Mouse (Mus musculus): ENCODE data around the gene Rnf111.

Gene Rnf111

DNA sequence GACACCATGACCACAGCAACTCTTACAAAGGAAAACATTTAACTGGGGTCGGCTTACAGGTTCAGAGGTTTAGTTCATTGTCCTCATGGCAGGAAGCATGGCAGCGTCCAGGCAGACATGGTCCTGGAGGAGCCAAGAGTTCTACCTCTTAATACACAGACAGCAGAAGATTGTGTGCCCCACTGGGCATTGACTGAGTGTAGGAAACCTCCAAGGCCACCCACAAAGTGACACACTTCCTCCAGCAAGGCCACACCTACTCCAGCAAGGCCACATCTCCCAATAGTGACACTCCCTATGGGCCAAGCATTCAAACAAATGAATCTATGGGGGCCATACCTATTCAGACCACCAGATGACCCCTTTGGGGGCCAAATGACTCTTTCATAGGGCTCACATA lies 107.4 kb downstream of the Rnf111 start:
- no peak for DNase-seq (ENCODE audit: low read depth, low spot score)

DNA sequence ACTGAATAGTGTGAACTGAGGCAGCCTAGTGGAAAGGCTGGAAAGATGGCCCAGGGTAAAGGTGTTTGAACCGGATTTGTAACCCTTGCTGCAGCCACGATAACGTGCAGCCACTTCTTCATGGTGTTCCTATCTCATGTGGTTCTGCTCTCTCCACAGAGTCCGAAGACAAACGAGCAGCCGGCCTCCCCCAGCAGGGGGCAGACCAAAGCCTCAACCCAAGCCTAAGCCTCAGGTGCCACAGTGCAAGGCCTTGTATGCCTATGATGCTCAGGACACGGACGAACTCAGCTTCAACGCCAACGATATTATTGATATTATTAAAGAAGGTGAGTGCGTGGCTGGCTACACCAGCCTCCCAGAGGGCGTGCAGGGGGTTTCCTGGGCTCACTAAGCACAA lies 107.9 kb downstream of the Rnf111 start:
- peak; percentile 65 for DNase-seq (ENCODE audit: low read depth, low spot score)

DNA sequence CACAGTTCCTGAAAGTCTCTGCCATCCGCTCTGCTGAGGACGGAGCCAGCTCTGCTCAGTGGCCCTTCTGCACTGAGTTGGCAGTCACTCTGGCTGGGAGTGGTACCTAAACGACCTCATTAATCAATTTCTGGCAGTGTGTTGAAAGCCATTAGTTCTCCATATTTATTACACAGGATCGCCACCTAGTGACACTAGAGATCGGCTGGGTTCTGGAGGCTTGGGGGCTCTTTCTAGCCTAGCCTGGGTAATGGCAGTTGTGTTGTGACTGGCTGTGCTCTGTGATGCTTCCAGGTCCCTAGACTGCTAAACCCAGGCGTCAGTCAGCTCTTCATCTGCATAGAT lies 111.0 kb downstream of the Rnf111 start:
- peak; percentile 36 for DNase-seq (ENCODE audit: low read depth, low spot score)

DNA sequence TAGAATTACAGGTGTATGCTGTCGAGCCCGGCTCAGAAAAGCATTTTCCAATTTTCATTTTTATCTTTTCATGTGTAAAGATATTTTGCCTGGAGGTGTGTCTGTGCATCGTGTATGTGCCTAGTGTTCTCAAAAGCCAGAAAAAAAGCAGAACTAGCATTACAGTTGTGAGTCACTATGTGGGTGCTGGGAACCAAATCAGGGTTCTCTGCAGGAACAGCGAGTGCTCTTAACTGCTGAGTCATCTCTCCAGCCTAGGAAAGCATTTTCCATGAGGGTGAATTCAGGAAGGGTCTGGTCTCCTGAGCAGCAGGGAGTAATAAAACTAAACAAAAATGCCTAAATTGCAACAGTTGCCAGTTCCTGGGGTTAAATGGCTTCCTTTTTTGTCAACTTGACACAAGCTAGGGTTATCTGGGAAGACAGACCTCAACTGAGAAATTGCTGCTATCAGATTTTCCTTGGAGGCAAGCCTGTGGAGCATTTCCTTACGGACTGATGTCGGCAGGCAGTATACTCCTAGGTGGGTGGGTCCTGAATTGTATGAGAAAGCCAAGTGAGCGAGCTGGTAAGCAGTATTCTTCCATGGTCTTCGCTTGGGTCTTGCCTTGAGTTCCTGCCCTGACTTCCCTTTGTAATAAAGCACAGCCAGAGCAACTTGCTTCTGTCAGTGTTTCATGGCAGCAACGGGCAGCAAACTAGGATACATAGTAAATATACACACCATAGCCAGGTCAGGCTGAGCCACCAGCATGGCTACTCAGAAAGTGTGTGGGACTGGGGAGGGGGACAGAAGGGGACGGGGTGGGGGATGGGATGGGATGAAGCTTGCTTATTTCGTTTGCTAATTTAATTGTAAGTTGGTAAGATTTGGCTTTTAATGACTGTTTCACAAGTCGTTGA lies 111.6 kb downstream of the Rnf111 start:
- peak; percentile 36 for DNase-seq (ENCODE audit: low read depth, low spot score)

DNA sequence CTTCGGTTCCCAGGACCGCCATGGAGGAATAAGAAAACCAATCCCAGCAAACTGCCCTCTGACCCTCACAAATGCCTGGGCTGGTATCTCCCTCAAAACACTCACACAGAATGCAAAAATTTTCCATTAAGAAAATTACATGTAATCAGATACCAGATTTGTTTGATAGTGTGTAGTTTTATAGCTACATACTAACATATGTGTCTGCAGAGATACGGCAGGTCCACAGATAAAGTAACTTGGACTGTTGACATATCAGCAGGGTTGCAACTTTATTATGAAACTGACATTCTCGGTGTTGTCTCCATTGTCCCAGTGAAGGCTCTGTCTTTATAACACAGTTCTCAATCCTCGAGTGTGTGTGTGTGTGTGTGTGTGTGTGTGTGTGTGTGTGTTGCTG lies 112.5 kb downstream of the Rnf111 start:
- DNase-seq (ENCODE audit: low read depth, low spot score), result no peak

DNA sequence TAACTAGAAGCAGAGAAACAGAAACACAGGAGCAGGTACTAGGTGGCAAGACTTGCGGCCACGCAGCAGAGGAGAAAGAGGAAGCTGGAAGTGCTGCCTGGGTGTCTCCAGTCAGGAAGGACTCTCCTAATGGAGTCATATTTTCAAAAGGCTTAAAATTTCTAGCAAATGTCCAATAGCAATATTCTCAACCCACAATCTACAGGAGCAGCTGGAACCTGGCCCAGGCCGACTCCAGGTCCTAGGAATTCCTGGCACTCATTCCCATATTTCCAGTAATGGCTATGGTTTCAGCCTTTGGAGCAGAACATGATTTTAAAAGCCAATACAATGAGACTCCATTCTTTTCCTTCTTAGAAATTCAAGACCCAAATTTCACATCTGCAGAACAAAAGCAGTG lies 114.0 kb downstream of the Rnf111 start:
- DNase-seq (ENCODE audit: low read depth, low spot score), result no peak

DNA sequence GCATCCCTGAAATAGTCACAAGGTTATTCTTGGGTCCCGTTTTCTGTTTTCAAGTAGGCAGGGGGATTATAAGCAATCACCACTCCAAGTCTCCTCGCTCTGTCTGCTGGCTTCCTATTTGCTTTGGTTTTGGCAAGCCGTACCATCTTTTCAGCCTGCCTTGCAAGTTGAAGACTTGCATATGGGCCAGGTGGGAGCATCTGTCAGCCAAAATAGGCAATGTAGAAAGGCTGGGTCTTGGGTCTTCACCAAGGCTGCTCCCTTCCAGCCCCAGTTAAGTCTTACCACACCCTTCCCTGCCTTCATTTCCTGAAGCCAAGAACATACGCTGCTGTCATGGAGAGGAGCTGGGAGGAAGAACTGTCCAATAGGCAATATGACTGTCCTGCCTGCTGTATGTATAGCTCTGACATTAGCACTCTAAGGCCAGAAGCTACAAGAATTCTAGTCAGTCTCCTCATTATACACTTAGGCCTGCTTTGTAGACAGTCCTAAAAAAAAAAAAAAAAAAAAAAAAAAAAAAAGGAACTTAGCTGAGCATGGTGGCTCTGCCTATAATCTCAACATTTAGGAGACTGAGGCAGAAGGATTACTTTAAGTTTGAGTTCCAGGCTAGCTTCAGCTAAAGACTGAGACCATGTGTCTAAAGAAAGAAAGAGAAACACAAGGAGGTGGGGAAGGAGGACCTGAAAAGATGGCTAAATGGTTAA lies 116.0 kb downstream of the Rnf111 start:
- DNase-seq (ENCODE audit: low read depth, low spot score), result no peak

DNA sequence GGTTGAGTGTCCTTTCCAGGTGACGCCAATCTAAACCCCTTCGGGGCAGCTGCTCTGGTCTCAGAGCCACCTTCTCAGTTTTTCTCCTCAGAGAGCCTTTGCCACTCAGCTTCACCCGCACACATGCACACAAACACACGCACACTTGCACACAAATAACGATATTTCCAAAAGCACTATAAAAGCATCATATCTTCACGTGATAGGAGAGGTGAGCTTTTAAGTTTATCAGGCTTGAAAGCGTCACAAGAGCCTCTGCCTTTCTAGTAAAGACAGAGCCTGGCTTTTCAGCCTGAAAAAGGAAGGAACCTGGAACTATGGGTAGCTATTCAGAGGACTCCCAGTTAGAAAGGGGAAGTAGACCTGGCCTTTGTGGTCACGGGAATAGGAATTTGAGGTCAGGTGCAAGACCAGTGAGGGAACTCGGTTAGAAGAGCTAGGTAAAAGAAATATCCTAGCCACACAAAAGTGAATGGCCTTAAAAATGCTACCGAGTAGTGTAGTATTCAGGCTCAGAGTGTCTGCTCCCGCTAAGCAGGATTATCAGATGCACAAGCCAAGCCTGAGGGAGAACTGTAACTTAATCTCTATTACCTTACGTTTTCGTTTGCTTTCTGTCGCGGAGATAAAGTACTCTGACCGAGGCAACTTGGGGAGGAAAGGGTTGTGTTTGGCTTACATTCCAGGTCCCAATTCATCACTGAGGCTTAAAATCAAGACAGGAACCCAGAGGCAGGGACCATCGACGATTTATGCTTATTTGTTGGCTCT lies 118.4 kb downstream of the Rnf111 start:
- no peak for DNase-seq (ENCODE audit: low read depth, low spot score)

DNA sequence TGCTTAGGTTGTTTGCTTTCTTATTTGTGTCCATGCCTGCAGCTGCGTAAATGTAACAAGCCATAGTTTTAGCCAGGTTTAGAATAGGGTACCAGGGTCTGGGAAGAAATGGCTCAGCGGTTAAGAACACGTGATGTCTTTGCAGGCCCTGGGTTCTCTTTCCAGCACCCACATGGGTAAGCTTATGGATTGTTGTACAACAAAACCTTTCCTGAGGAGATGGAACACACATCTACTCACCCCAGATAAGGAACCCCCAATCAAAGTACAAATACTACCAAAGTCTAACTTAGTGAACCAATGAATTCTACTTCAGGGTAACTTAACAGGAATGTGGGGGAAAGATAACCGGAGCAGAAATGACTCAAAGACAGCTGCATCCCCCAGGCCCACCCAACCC lies 119.0 kb downstream of the Rnf111 start:
- no peak for DNase-seq (ENCODE audit: low read depth, low spot score)

DNA sequence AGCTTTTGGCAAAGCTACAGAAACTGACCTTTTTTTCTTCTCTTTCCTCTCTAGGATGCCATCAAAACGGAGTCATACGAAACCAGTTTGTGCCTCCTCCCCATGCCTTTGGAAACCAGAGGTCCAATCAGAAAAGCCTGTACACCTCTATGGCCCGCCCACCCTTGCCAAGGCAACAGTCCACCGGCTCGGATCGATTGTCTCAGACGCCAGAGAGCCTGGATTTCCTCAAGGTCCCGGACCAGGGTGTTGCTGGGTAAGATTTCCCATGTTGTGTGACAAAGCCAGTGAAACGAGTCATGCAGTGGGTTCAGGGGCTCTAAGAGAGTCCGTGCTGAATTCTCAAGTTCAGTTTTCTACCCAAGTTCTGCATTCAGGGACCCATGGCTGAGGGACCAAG lies 119.8 kb downstream of the Rnf111 start:
- DNase-seq (ENCODE audit: low read depth, low spot score), result peak; percentile 47

DNA sequence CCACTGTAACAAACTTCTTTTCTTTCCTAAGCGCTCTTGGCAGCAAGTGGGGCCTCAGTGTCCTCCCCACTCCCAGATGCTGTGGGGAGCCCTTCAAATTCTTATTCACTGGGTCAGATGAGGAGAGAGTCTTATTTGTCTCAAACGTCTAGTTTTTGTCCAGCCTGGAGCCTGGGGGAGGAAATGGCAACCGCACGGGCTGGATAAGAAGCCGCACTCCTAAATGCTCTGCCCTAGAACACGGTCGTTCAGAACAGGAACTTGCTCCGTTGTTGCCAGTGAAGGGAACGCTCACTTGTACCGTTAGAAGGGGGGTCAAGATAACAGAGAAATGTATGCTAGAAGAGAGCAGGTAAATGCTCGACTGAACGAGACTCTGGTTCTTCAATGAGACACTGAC lies 121.4 kb downstream of the Rnf111 start:
- no peak for DNase-seq (ENCODE audit: low read depth, low spot score)

DNA sequence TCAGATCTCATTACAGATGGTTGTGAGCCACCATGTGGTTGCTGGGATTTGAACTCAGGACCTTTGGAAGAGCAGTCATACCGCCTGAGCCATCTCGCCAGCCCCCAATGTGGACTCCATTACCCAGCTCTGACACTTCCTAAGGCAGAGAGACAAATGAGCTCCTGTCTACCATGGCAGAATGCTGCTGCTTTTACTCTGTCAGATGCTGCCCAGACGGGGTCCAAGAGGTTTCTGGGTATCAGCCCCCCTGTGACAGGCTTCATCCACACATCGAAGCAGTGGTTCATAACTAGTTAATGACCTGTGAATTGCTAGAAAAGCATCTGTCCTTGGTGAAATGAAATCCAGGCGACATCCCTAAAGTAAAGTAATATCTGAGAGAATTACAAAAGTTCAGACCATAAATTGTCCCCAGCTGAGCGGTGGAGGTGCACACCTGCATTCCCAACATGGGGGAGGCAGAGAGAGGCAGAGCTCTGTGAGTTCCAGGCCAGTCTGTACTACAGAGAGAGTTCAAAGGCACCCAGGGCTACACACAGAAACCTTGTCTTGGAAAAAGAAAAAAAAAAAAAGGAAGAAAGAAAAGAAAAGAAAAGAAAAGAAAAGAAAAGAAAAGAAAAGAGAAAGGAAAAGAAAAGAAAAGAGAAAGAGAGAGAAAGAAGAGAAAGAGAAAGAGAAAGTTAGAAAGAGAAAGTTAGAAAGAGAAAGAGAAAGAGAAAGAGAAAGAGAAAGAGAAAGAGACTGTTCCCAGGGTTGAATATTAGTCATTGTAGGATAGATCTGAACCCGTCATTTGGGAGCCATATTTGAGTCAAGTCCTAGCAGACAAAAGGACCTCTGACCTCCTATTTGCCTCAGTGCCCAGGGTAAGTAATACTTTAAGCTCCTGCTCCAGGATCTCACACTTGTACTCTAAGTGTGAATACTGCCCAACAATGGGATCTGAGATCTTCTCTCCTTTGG lies 123.7 kb downstream of the Rnf111 start:
- DNase-seq (ENCODE audit: low read depth, low spot score), result no peak
